Mouse (Mus musculus): ENCODE data around the gene 1700025C18Rik.

DNA sequence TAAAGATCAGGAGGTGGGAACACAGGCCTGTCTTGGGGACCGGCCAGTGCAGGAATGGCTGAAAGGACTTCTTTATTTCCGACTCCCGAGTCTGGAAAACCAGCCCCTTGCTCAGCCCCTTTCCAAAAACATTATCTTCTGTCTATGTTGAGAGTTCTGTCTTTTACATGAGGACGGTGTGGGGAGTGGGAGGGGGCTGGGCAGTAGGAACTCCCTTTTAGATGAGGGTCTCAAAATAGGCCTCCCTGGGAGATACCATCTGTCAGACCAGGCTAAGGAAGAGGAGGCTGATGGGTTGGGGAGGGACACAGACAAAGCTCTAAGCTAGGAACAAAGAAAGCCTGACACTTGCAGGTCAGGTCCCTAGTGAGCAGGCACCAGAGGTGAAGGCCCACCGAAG is 41.5 kb downstream of the 1700025C18Rik start:
- TF ChIP-seq CTCF (IDR thresholded peaks at IDR 0.05 in 2 of 3, conservative IDR thresholded peaks at IDR 0.05 in 1 of 3; ENCODE audit: control insufficient read depth in 1 of 3, insufficient read depth in 1 of 3, low read depth in 2 of 3, low read length in 3 of 3, poor library complexity in 1 of 3, severe bottlenecking in 1 of 3): no peak
- TF ChIP-seq ZC3H11A (IDR thresholded peaks at IDR 0.05; ENCODE audit: low read depth, low read length): no peak
- TF ChIP-seq ZNF384 (IDR thresholded peaks at IDR 0.05; ENCODE audit: low read depth, low read length): no peak
- TF ChIP-seq POLR2A (IDR thresholded peaks at IDR 0.05; ENCODE audit: control insufficient read depth in 1 of 2, insufficient read depth in 1 of 2, low read depth in 1 of 2, low read length in 2 of 2, poor library complexity in 1 of 2): no peak
- no peak for TF ChIP-seq MAX (IDR thresholded peaks at IDR 0.05; ENCODE audit: low read length)
- no peak for TF ChIP-seq MAFK (IDR thresholded peaks at IDR 0.05; ENCODE audit: borderline replicate concordance, low read depth, low read length)
- no peak for TF ChIP-seq EP300 (IDR thresholded peaks at IDR 0.05; ENCODE audit: low read depth in 1 of 2, low read length in 2 of 2)
- TF ChIP-seq SMC3 (IDR thresholded peaks at IDR 0.05; ENCODE audit: low read depth, low read length): no peak
- TF ChIP-seq TAL1 (IDR thresholded peaks at IDR 0.05; ENCODE audit: low read length): no peak
- TF ChIP-seq GABPA (IDR thresholded peaks at IDR 0.05; ENCODE audit: low read depth, low read length): no peak
- TF ChIP-seq SIN3A (IDR thresholded peaks at IDR 0.05; ENCODE audit: low read length): no peak
- no peak for TF ChIP-seq USF1 (IDR thresholded peaks at IDR 0.05; ENCODE audit: low read depth, low read length)
- no peak for TF ChIP-seq BHLHE40 (IDR thresholded peaks at IDR 0.05; ENCODE audit: borderline replicate concordance, low read depth, low read length)
- TF ChIP-seq MYC (IDR thresholded peaks at IDR 0.05; ENCODE audit: low read depth, low read length): no peak

Data from MEL (cell line).